ENCODE assay signal across 8 mouse cellular contexts in the genomic region with DNA sequence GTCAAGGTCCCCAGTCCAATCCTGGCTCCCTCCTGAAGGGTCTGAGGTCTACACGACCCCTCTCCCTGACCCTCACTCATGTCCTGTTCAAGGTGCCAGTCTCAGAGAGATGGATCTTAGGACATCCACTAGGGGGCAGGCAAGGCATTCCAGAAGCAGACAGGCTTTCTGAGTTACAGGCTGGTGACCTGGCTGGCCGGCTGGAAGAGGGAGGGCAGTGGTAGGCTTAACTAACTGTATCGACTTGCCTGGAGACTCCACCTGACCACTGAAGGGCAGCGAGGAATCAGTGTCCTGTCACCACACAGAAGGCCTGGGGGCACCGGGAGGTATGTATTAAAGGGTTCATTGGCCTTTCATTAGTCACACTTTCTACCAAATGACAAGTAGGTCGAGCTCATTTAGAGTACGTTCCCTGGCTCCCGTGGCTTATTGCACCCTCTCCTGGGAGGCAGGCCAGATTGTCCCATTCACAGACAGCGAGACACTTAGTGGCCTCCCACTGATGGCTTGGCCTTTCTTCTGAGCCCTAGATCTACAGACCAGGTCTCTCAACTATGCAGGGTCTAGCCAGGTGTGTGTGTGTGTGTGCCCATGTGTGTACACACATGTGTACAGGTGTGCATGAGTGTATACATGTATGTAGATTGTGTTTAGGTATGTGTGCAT. TPM values are rescaled to one million over a fixed set of nuclear protein-coding genes. Genes with fewer than 3 reads are reported as not detected.
DNase-seq lines count a peak whose midpoint lies in the region; ATAC-seq lines count a peak whose summit lies in the region.

No protein-coding gene starts in this region.

- H3K27ac ChIP-seq in intestine, embryonic 16.5 days (ENCODE audit: low read length) = no peak overlapping the region
- no peak overlapping the region for H3K27ac ChIP-seq in midbrain, embryonic 15.5 days

- peaks cover 15% of the 10 kb centered on the region for H3K4me1 ChIP-seq in intestine, embryonic 16.5 days (ENCODE audit: control insufficient read depth, insufficient read depth, low read length)
- peaks cover 3% of the 10 kb centered on the region; the same call in 1 of the 2 replicates for H3K4me1 ChIP-seq in midbrain, embryonic 15.5 days

- ATAC-seq in intestine, embryonic 16.5 days = peak; percentile 40
- peak; percentile 77 for ATAC-seq in midbrain, embryonic 15.5 days (replicated peaks)

- DNase-seq in 3134 (ENCODE audit: extremely low read depth, insufficient read length, low spot score) = peak; percentile 67
- DNase-seq in adrenal gland, adult (ENCODE audit: inconsistent age in 2 of 2, low spot score in 1 of 2) = peak; percentile 85 to 95
- DNase-seq in embryo, embryonic 10.5 days (ENCODE audit: low spot score) = peak; percentile 92
- DNase-seq in gastrocnemius, postnatal 4 days (ENCODE audit: low spot score in 2 of 2) = peak; percentile 60 to 81
- peak; percentile 74 to 76 for DNase-seq in left cerebral cortex, postnatal 25 days (ENCODE audit: low spot score in 2 of 2)
- DNase-seq in spleen, adult 12 weeks (ENCODE audit: low spot score) = peak; percentile 19

- H3K9me3 ChIP-seq in intestine, embryonic 16.5 days (ENCODE audit: control insufficient read depth, low read length) = no peaks in the 10 kb centered on the region
- H3K9me3 ChIP-seq in midbrain, embryonic 15.5 days = no peaks in the 10 kb centered on the region

- H3K9ac ChIP-seq in intestine, embryonic 16.5 days (ENCODE audit: low read depth, low read length) = no peak overlapping the region
- H3K9ac ChIP-seq in midbrain, embryonic 15.5 days = no peak overlapping the region

- no peak overlapping the region for H3K4me2 ChIP-seq in intestine, embryonic 16.5 days (ENCODE audit: low read depth, low read length)
- no peak overlapping the region for H3K4me2 ChIP-seq in midbrain, embryonic 15.5 days

- intact Hi-C loops in left cerebral cortex, postnatal 25 days (cut with DNase I) = loop anchor here (1.0 to 10.0 kb wide), 5 partner anchors 104 to 354 kb away; a partner anchor contains a TSS

- H3K4me3 ChIP-seq in intestine, embryonic 16.5 days (ENCODE audit: low read length) = no peak overlapping the region
- no peak overlapping the region for H3K4me3 ChIP-seq in midbrain, embryonic 15.5 days

- 21% methylated on average over 9 of the region's 9 CpGs for WGBS in intestine, embryonic 16.5 days
- WGBS in midbrain, embryonic 15.5 days = 11% methylated on average over 9 of the region's 9 CpGs

- H3K27me3 ChIP-seq in intestine, embryonic 16.5 days (replicated peaks; ENCODE audit: control insufficient read depth, insufficient read depth, low read length) = 0 out of 2 replicates have a peak, but pooled peaks cover 2% of the 10 kb centered on the region
- H3K27me3 ChIP-seq in midbrain, embryonic 15.5 days (replicated peaks) = 0 out of 2 replicates have a peak, but pooled peaks cover 4% of the 10 kb centered on the region

- H3K36me3 ChIP-seq in intestine, embryonic 16.5 days (ENCODE audit: control insufficient read depth, insufficient read depth, low read length) = no peaks in the 10 kb centered on the region
- H3K36me3 ChIP-seq in midbrain, embryonic 15.5 days (replicated peaks) = no peaks in the 10 kb centered on the region

RNA-seq across cellular contexts. Expression of a gene that starts 7.9 kb away (rescaled TPM):
- 10 to 100 TPM; 12.8 to 14.6 TPM for total RNA-seq in gastrocnemius, postnatal 4 days (2021)
- 11.3 and 13.7 TPM in 2 replicates for polyA plus RNA-seq in intestine, embryonic 16.5 days (2015; fragmentation: Nextera tagmentation; extraction: Ambion mirVana)
- total RNA-seq in left cerebral cortex, postnatal 25 days (2021) = 1 to 10 TPM; 7.0 to 7.2 TPM
- polyA plus RNA-seq in midbrain, embryonic 15.5 days (2015; fragmentation: Nextera tagmentation; extraction: Ambion mirVana) = 5.0 and 5.5 TPM in 2 replicates

RNA-seq across cellular contexts. Expression of a gene that starts 41.0 kb away (rescaled TPM):
- under 1 TPM in 1 of 2 experiments, not detected in 1; 0.12 TPM for total RNA-seq in gastrocnemius, postnatal 4 days (2021)
- polyA plus RNA-seq in intestine, embryonic 16.5 days (2015; fragmentation: Nextera tagmentation; extraction: Ambion mirVana) = 2.2 and 3.7 TPM in 2 replicates
- not detected for total RNA-seq in left cerebral cortex, postnatal 25 days (2021)
- polyA plus RNA-seq in midbrain, embryonic 15.5 days (2015; fragmentation: Nextera tagmentation; extraction: Ambion mirVana) = 0.09 TPM in 1 of 2 replicates, not detected in the other

Comparison
In these comparisons a context has a peak if more than half of its experiments do, and no peak if none do; other contexts are left out.
1. DNase-seq: peak in every context shown above with its lines; median percentile 92 in embryo, embryonic 10.5 days; 90 in adrenal gland, adult; 75 in left cerebral cortex, postnatal 25 days; 70 in gastrocnemius, postnatal 4 days; 67 in 3134; 19 in spleen, adult 12 weeks.